Mouse (Mus musculus) ES-Bruce4 (cell line): ENCODE measurements around the gene Zbtb20.

Source experiments
- CTCF ChIP-seq: IDR thresholded peaks from one replicate; pipeline ENCODE4 v1.8.1; 2011; ENCODE audit warnings: low read depth, low read length
- POLR2A ChIP-seq: IDR thresholded peaks from one replicate; pipeline ENCODE4 v1.8.1; 2011; ENCODE audit warnings: low read length; ENCODE audit not compliant: insufficient read depth

- no peak for TF ChIP-seq CTCF
- TF ChIP-seq POLR2A, result no peak
Measured at GRCm38 (mm10) chr16:43131077-43131476, 255.4 kb downstream of the Zbtb20 start.
